Mouse (Mus musculus) erythroblast, embryonic 14.5 days (primary cell): ENCODE data around the gene Plekhg3.

Experiments
- GATA1 ChIP-seq: IDR thresholded peaks from 2 replicates; pipeline ENCODE4 v1.6.1; 2012; ENCODE audit warnings: low read length, inconsistent platforms, mixed read lengths
- TAL1 ChIP-seq: IDR thresholded peaks from 3 replicates; pipeline ENCODE4 v1.6.1; 2012; ENCODE audit warnings: low read length, inconsistent platforms, mixed read lengths

GRCm38 (mm10) chr12:76486943-76487342 lies 43.7 kb upstream of the Plekhg3 start:
- no peak for TF ChIP-seq TAL1
- TF ChIP-seq GATA1, result no peak
